Mouse (Mus musculus): ENCODE data around the gene S100a1.

The S100a1 gene

GRCm38 (mm10) chr3:90466311-90466766 lies 47.9 kb downstream of the S100a1 start:
- in situ Hi-C loops (cut with MboI; ENCODE audit: unreplicated experiment in 2 of 2): loop anchor here in 1 of 2 experiments (5.0 kb wide), 2 partner anchors 49 to 249 kb away; no protein-coding TSS in a partner anchor

- in situ Hi-C loops (cut with MboI; ENCODE audit: unreplicated experiment in 2 of 2): loop anchor here in 1 of 2 experiments (5.0 kb wide), 2 partner anchors 48 to 248 kb away; no protein-coding TSS in a partner anchor
Observed at GRCm38 (mm10) chr3:90465686-90466310, 48.4 kb downstream of the S100a1 start, which contains the start of gene Npr1. Npr1 (minus strand) TSS chr3:90465866.

- in situ Hi-C loops (cut with MboI; ENCODE audit: unreplicated experiment in 2 of 2): loop anchor here in 1 of 2 experiments (5.0 kb wide), 2 partner anchors 48 to 248 kb away; no protein-coding TSS in a partner anchor
Observed at GRCm38 (mm10) chr3:90465081-90465685, 49.0 kb downstream of the S100a1 start.

- in situ Hi-C loops (cut with MboI; ENCODE audit: unreplicated experiment in 2 of 2): loop anchor here in 1 of 2 experiments (5.0 kb wide), 2 partner anchors 47 to 247 kb away; no protein-coding TSS in a partner anchor
Observed at GRCm38 (mm10) chr3:90464552-90465080, 49.6 kb downstream of the S100a1 start.

DNA sequence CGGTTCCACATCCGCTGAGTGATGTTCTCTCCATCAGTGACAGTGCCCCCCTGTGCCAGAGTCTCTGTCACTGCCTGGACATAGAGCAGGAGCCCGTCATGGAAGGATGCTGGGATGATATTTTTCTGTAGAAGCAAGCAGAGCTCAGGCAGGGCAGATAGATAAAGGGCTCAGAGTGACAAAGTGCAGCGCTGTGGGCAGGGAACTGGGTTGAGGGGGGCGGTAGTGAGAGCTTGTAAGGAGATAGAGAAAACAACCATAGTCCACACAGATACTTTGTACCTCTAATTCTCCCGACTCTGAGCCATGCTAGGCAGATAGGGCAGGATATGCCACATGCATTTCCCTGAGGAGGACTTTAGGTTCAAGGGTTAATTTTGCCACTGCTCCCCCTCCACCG lies 51.6 kb downstream of the S100a1 start:
- in situ Hi-C loops (cut with MboI; ENCODE audit: unreplicated experiment in 2 of 2): no loop called here

- in situ Hi-C loops (cut with MboI; ENCODE audit: unreplicated experiment in 2 of 2): no loop called here
Observed at GRCm38 (mm10) chr3:90461935-90462334, 52.3 kb downstream of the S100a1 start.

Data from v-Abl transformed pro-B cells (cell line).